In the genomic region with DNA sequence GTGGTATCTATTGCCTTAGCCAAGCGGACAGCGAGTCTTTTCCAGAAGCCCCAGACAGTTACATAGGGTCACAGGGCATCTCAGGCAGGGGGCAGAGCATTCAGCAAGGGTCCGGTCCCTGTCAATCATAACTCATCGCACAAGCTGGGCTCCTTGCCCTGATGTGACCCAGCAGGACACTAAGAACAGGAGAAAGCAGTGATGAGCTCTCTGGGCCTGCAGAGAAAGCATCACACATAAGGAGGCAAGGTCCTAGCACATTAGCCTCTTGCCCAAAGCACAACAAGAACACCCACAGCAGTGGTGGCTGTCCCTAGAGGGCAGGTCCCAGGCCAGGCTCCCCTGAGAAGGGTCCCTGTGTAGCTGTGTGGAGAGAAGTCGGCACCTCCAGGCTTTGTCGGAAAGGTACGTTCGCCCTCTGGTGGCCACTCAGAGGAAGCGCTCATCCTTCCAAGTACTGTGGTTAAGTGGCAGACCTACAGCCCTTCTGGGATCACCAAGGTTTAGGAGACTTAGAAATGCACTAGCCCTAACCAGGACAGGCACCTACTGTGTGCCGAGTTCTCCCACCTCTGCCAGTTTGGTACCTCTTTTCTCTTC, we compare ENCODE assay signal across 9 mouse cellular contexts.
DNase-seq lines count a peak whose midpoint lies in the region; ATAC-seq and TF ChIP-seq lines count a peak whose summit lies in the region.
"Had no signal": no experiment of that assay in that cellular context is flagged by ENCODE, and none has a peak within 500 bp of the region (broad histone marks: within the 10 kb centered on the region; RNA-seq: fewer than 3 reads in every experiment).

No protein-coding gene starts in this region.

- TF ChIP-seq CTCF in left cerebral cortex, adult 2 months (IDR thresholded peaks at IDR 0.05) = peak; percentile 94
- peak; percentile 89; the same call in 1 of the 2 replicates for TF ChIP-seq CTCF in testis, adult 2 months (IDR thresholded peaks at IDR 0.05; ENCODE audit: control insufficient read depth, insufficient read depth, insufficient replicate concordance, low read depth, low read length)

- H3K27me3 ChIP-seq in neural tube, embryonic 14.5 days (ENCODE audit: control insufficient read depth, insufficient read depth, low read length) = no peaks in the 10 kb centered on the region
- no peaks in the 10 kb centered on the region for H3K27me3 ChIP-seq in testis, adult 2 months (ENCODE audit: control insufficient read depth, insufficient read depth, low read length)

- 35% methylated on average over 10 of the region's 10 CpGs for WGBS in neural tube, embryonic 14.5 days

- no peak overlapping the region for H3K9ac ChIP-seq in neural tube, embryonic 14.5 days (replicated peaks; ENCODE audit: low read depth, low read length)

- no peaks in the 10 kb centered on the region for H3K36me3 ChIP-seq in neural tube, embryonic 14.5 days (ENCODE audit: control insufficient read depth, insufficient read depth, low read length)
- H3K36me3 ChIP-seq in testis, adult 2 months (ENCODE audit: control insufficient read depth, insufficient read depth, low read length) = no peaks in the 10 kb centered on the region

- no peak for TF ChIP-seq POLR2A in testis, adult 2 months (IDR thresholded peaks at IDR 0.05; ENCODE audit: control insufficient read depth, low read depth, low read length)

- peak; percentile 71 for ATAC-seq in neural tube, embryonic 14.5 days (ENCODE audit: low read depth)

- no peak overlapping the region for H3K27ac ChIP-seq in left cerebral cortex, adult 2 months
- no peak overlapping the region for H3K27ac ChIP-seq in neural tube, embryonic 14.5 days (ENCODE audit: low read depth, low read length)
- no peak overlapping the region for H3K27ac ChIP-seq in testis, adult 2 months (ENCODE audit: control insufficient read depth, insufficient read depth, low read depth, low read length)

- no peaks in the 10 kb centered on the region for H3K9me3 ChIP-seq in neural tube, embryonic 14.5 days (ENCODE audit: control insufficient read depth, low read length)

- H3K4me3 ChIP-seq in left cerebral cortex, adult 2 months = no peak overlapping the region
- no peak overlapping the region for H3K4me3 ChIP-seq in neural tube, embryonic 14.5 days (ENCODE audit: low read depth, low read length)
- H3K4me3 ChIP-seq in testis, adult 2 months (ENCODE audit: control insufficient read depth, low read depth, low read length) = no peak overlapping the region
- H3K4me3 ChIP-seq: myocyte had no signal

- peaks cover 4% of the 10 kb centered on the region; the same call in 1 of the 2 replicates for H3K4me1 ChIP-seq in neural tube, embryonic 14.5 days (ENCODE audit: control insufficient read depth, insufficient read depth, low read length)
- H3K4me1 ChIP-seq in testis, adult 2 months (ENCODE audit: control insufficient read depth, insufficient read depth, low read length) = peaks cover 8% of the 10 kb centered on the region; the same call in 1 of the 2 replicates

- intact Hi-C loops in left cerebral cortex, adult 2 months (cut with DNase I) = loop anchor here (1.0 to 10.0 kb wide), 4 partner anchors 33 to 331 kb away; no protein-coding TSS in a partner anchor

- peak; percentile 63 to 69 for DNase-seq in left cerebral cortex, adult 2 months (ENCODE audit: extremely low spot score in 1 of 2, low spot score in 2 of 2)
- DNase-seq in left cerebral cortex, adult 8-10 months (ENCODE audit: low spot score in 2 of 2) = no peak
- peak; percentile 62 for DNase-seq in cerebellum, adult 9-10 months
- peak; percentile 74 for DNase-seq in forelimb bud, embryonic 11.5 days (ENCODE audit: low read depth, low spot score)
- peak; percentile 6 for DNase-seq in kidney, adult 11 months
- DNase-seq in lung, adult 18-20 months = peak; percentile 27 to 29

- H3K4me2 ChIP-seq in neural tube, embryonic 14.5 days (ENCODE audit: low read depth, low read length) = no peak overlapping the region

Comparison
In these comparisons a context has a peak if more than half of its experiments do, and no peak if none do; other contexts are left out.
1. DNase-seq: peak in left cerebral cortex, adult 2 months (2 of 2), cerebellum, adult 9-10 months (single experiment), forelimb bud, embryonic 11.5 days (single experiment), kidney, adult 11 months (single experiment) and lung, adult 18-20 months (2 of 2); none in left cerebral cortex, adult 8-10 months (0 of 2).